Mouse (Mus musculus) cerebellum, adult 2 months (tissue): ENCODE results near the gene Smyd3. TPM values are rescaled to one million over a fixed set of nuclear protein-coding genes. Genes with fewer than 3 reads are reported as not detected.
A peak's percentile ranks its signal among the peaks of the same experiment; 100 is the strongest.

Experiments used
- DNase-seq, 2 experiments: peaks; one replicate each; pipeline ENCODE4 v3.0.0; 2021
- H3K27ac ChIP-seq: fragments of 200-500 bp; 2 replicates; pipeline ENCODE4 v1.5.1; 2012; ENCODE audit warnings: low read length, control low read depth, inconsistent platforms; ENCODE audit not compliant: insufficient read depth
- H3K27me3 ChIP-seq: fragments of 200-500 bp; 2 replicates; pipeline ENCODE4 v1.6.1; 2012; ENCODE audit warnings: inconsistent platforms, mild to moderate bottlenecking, low read length, moderate library complexity; ENCODE audit not compliant: control insufficient read depth, insufficient read depth
- H3K4me1 ChIP-seq: fragments of 200-500 bp; 2 replicates; pipeline ENCODE4 v1.6.1; 2011; ENCODE audit warnings: low read length; ENCODE audit not compliant: control insufficient read depth, insufficient read depth
- H3K4me3 ChIP-seq: fragments of 200-500 bp; replicated peaks from 2 replicates; pipeline ENCODE3; 2011; ENCODE audit warnings: mild to moderate bottlenecking, low read depth, low read length, control low read depth; ENCODE audit not compliant: insufficient read depth
- CTCF ChIP-seq: fragments of 200-500 bp; IDR thresholded peaks from 2 replicates; pipeline ENCODE4 v1.5.1; 2011; ENCODE audit warnings: low read depth, mild to moderate bottlenecking, control low read depth, low read length, moderate library complexity, borderline replicate concordance; ENCODE audit not compliant: insufficient read depth
- POLR2A ChIP-seq: fragments of 200-500 bp; IDR thresholded peaks from 2 replicates; pipeline ENCODE4 v1.6.1; 2011; ENCODE audit warnings: low read length, control low read depth, borderline replicate concordance; ENCODE audit not compliant: insufficient read depth
- WGBS: fragments of 180-500 bp; shearing (Covaris S2); methylation state at CpG from one replicate; pipeline ENCODE4 v1.1.7; 2018; 5-methylcytosine and 5-hydroxymethylcytosine counted together
- polyA plus RNA-seq: library from polyadenylated mRNA; depleted of rRNA; stranded (reverse); fragments of >200 nt; gene quantifications from 2 replicates; pipeline ENCODE4 v1.2.3, GENCODE M21; 2012

Smyd3 gene
- polyA plus RNA-seq, 1 experiment = 17.3 TPM

GRCm38 (mm10) chr1:179424879-179425472 lies 92.9 kb downstream of the Smyd3 start:
- no peaks in the 10 kb centered on the region for H3K4me1 ChIP-seq
- H3K27me3 ChIP-seq = no peaks in the 10 kb centered on the region
- TF ChIP-seq POLR2A (no peak), CTCF (no peak)
- WGBS = 54% methylated on average over 12 of the region's 12 CpGs
- no peak overlapping the region for H3K27ac ChIP-seq
- H3K4me3 ChIP-seq = no peak overlapping the region
- DNase-seq = no peak

GRCm38 (mm10) chr1:179419091-179419490 lies 98.8 kb downstream of the Smyd3 start:
- WGBS = 76% methylated on average over 4 of the region's 4 CpGs
- H3K4me1 ChIP-seq = no peaks in the 10 kb centered on the region
- TF ChIP-seq CTCF (no peak), POLR2A (no peak)
- H3K4me3 ChIP-seq = no peak overlapping the region
- no peak overlapping the region for H3K27ac ChIP-seq
- no peaks in the 10 kb centered on the region for H3K27me3 ChIP-seq
- DNase-seq = no peak

DNA sequence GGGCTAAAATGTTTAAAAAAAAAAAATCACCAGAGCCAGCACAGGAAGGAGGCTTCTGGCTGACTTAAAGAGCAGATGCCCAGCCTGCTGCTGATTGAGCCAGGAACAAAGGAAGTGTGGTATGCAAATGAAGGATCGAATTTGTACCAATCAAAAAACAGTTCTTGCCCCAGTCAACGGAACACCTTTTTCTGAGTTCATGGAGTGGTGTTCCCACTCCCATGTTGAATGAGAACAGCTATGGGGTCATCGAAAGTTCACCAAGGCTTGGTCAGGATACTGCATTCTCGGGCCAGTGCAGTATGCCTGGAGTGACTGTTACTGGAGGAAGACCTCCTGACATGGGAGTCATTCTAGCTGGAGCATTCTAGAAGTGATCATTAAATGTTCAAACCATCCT lies 109.8 kb downstream of the Smyd3 start:
- no peak for DNase-seq
- no peak for TF ChIP-seq CTCF
- Histone ChIP-seq H3K4me1 (no peaks in the 10 kb centered on the region), H3K27me3 (no peaks in the 10 kb centered on the region), H3K27ac (no peak overlapping the region), H3K4me3 (no peak overlapping the region)
- 93% methylated on average over 4 of the region's 4 CpGs for WGBS

- H3K27me3 ChIP-seq = no peaks in the 10 kb centered on the region
- no peak overlapping the region for H3K4me3 ChIP-seq
- TF ChIP-seq POLR2A = no peak
- TF ChIP-seq CTCF = no peak
- no peaks in the 10 kb centered on the region for H3K4me1 ChIP-seq
- no peak overlapping the region for H3K27ac ChIP-seq
- 80% methylated on average over 5 of the region's 5 CpGs for WGBS
- no peak for DNase-seq
These were observed 117.0 kb downstream of the Smyd3 start for GRCm38 (mm10) chr1:179400835-179401234.

GRCm38 (mm10) chr1:179398639-179399038 lies 119.2 kb downstream of the Smyd3 start:
- Histone ChIP-seq H3K4me3 (no peak overlapping the region), H3K27me3 (no peaks in the 10 kb centered on the region), H3K4me1 (no peaks in the 10 kb centered on the region), H3K27ac (no peak overlapping the region)
- 88% methylated on average over 4 of the region's 4 CpGs for whole genome bisulfite sequencing
- TF ChIP-seq POLR2A (no peak), CTCF (no peak)
- DNase-seq = no peak

GRCm38 (mm10) chr1:179386237-179386975 lies 131.4 kb downstream of the Smyd3 start:
- Histone ChIP-seq H3K27me3 (no peaks in the 10 kb centered on the region), H3K4me1 (peaks cover 2% of the 10 kb centered on the region), H3K4me3 (no peak overlapping the region), H3K27ac (no peak overlapping the region)
- TF ChIP-seq CTCF = no peak
- no peak for TF ChIP-seq POLR2A
- 83% methylated on average over 15 of the region's 15 CpGs for WGBS
- no peak for DNase-seq

DNA sequence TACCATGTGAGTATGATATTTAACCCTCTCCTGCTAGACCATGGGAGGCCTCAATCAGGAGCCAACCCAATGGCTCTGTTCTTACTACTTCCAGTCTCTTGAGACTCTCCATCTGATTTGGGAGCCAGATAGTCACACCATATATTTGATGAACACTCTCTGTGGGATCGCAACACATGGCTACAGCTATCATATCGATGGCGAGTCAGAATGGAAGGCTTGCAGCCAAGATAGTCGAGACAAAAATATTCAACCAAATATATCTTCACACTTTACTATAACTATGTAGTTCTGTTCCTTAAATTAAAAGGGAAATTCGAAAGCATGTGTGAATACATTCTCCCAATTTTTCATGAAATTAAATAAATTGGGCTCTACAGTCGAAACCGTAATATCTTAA lies 132.2 kb downstream of the Smyd3 start:
- Histone ChIP-seq H3K4me1 (peaks cover 2% of the 10 kb centered on the region), H3K27me3 (no peaks in the 10 kb centered on the region), H3K4me3 (no peak overlapping the region), H3K27ac (no peak overlapping the region)
- 91% methylated on average over 7 of the region's 7 CpGs for WGBS
- TF ChIP-seq POLR2A (no peak), CTCF (no peak)
- no peak for DNase-seq

- H3K27ac ChIP-seq = no peak overlapping the region
- WGBS = 27% methylated on average over 2 of the region's 2 CpGs
- no peaks in the 10 kb centered on the region; the same call in 1 of the 2 replicates for H3K4me1 ChIP-seq
- H3K27me3 ChIP-seq = no peaks in the 10 kb centered on the region
- no peak for TF ChIP-seq POLR2A
- no peak overlapping the region for H3K4me3 ChIP-seq
- peak in 1 of 2 experiments; percentile 6 for DNase-seq
These were observed 133.5 kb downstream of the Smyd3 start for GRCm38 (mm10) chr1:179384296-179384695.
